Mouse (Mus musculus) olfactory bulb, adult 2 months (tissue): ENCODE measurements around the gene Tcp11l2.

ENCODE experiments used
- CTCF ChIP-seq: fragments of 200-500 bp; IDR thresholded peaks from 2 replicates; pipeline ENCODE4 v1.5.1; 2012; ENCODE audit warnings: low read depth, mild to moderate bottlenecking, low read length, moderate library complexity; ENCODE audit not compliant: insufficient read depth
- POLR2A ChIP-seq: fragments of 200-500 bp; IDR thresholded peaks from 2 replicates; pipeline ENCODE4 v1.6.1; 2012; ENCODE audit warnings: mild to moderate bottlenecking, low read depth, low read length, moderate library complexity; ENCODE audit not compliant: insufficient read depth

- no peak for TF ChIP-seq POLR2A
- TF ChIP-seq CTCF, result no peak
These were observed 414 bp upstream of the Tcp11l2 start for GRCm38 (mm10) chr10:84576029-84576394.
